Mouse (Mus musculus) erythroblast, embryonic 14.5 days (primary cell): ENCODE measurements around the gene Tet2. TPM values are rescaled to one million over a fixed set of nuclear protein-coding genes. Genes with fewer than 3 reads are reported as not detected.
"Not testable (repeated sequence)": the region's sequence is repeated elsewhere in the genome, so short reads cannot be mapped to it uniquely, and the experiment has no call there.

ENCODE experiments used
- H3K27me3 ChIP-seq: 2 replicates; pipeline ENCODE4 v1.6.1; 2012; ENCODE audit warnings: inconsistent platforms; ENCODE audit not compliant: control insufficient read depth
- H3K36me3 ChIP-seq: 2 replicates; pipeline ENCODE4 v1.6.1; 2012; ENCODE audit warnings: mild to moderate bottlenecking, inconsistent platforms; ENCODE audit not compliant: control insufficient read depth
- H3K4me1 ChIP-seq: 2 replicates; pipeline ENCODE4 v1.6.1; 2012; ENCODE audit warnings: inconsistent platforms; ENCODE audit not compliant: control insufficient read depth
- H3K4me3 ChIP-seq: replicated peaks from 2 replicates; pipeline ENCODE3; 2012; ENCODE audit warnings: moderate library complexity, mild to moderate bottlenecking, inconsistent platforms
- H3K9me3 ChIP-seq: 2 replicates; pipeline ENCODE4 v1.6.1; 2012; ENCODE audit warnings: low read length, inconsistent platforms, mixed read lengths; ENCODE audit not compliant: control insufficient read depth
- GATA1 ChIP-seq: IDR thresholded peaks from 2 replicates; pipeline ENCODE4 v1.6.1; 2012; ENCODE audit warnings: low read length, inconsistent platforms, mixed read lengths
- TAL1 ChIP-seq: IDR thresholded peaks from 3 replicates; pipeline ENCODE4 v1.6.1; 2012; ENCODE audit warnings: low read length, inconsistent platforms, mixed read lengths
- polyA plus RNA-seq: library from polyadenylated mRNA; stranded (reverse); fragments of >175 nt; gene quantifications from 2 replicates; pipeline ENCODE4 v1.2.3, GENCODE M21; 2012

The Tet2 gene
- polyA plus RNA-seq, 1 experiment = 0.05 TPM

GRCm38 (mm10) chr3:133541000-133541399 lies 3.9 kb downstream of the Tet2 start:
- H3K4me1 ChIP-seq = peaks cover 13% of the 10 kb centered on the region
- no peaks in the 10 kb centered on the region for H3K9me3 ChIP-seq
- H3K4me3 ChIP-seq = no peak overlapping the region
- H3K27me3 ChIP-seq = peaks cover 15% of the 10 kb centered on the region
- no peaks in the 10 kb centered on the region; the same call in 1 of the 2 replicates for H3K36me3 ChIP-seq
- TF ChIP-seq TAL1 = no peak
- no peak for TF ChIP-seq GATA1

GRCm38 (mm10) chr3:133539991-133540390 lies 4.9 kb downstream of the Tet2 start:
- H3K4me3 ChIP-seq = no peak overlapping the region
- peaks cover 10% of the 10 kb centered on the region for H3K27me3 ChIP-seq
- peaks cover 13% of the 10 kb centered on the region for H3K4me1 ChIP-seq
- H3K36me3 ChIP-seq = no peaks in the 10 kb centered on the region; the same call in 1 of the 2 replicates
- no peak for TF ChIP-seq GATA1
- no peak for TF ChIP-seq TAL1
- H3K9me3 ChIP-seq = no peaks in the 10 kb centered on the region

- not testable (repeated sequence) for H3K4me3 ChIP-seq, H3K36me3 ChIP-seq, H3K9me3 ChIP-seq, H3K4me1 ChIP-seq, H3K27me3 ChIP-seq
Observed at GRCm38 (mm10) chr3:133538499-133538898, 6.4 kb downstream of the Tet2 start.

GRCm38 (mm10) chr3:133535644-133536043 lies 9.3 kb downstream of the Tet2 start:
- no peak overlapping the region for H3K4me3 ChIP-seq

GRCm38 (mm10) chr3:133534066-133534465 lies 10.9 kb downstream of the Tet2 start:
- Histone ChIP-seq H3K4me3 (no peak overlapping the region), H3K4me1 (no peaks in the 10 kb centered on the region), H3K27me3 (no peaks in the 10 kb centered on the region), H3K36me3 (no peaks in the 10 kb centered on the region; the same call in 1 of the 2 replicates), H3K9me3 (no peaks in the 10 kb centered on the region)
- TF ChIP-seq TAL1 (no peak), GATA1 (no peak)

More at GRCm38 (mm10) chr3:133535644-133536043, 9.3 kb downstream of the Tet2 start:
- Histone ChIP-seq H3K27me3 (no peaks in the 10 kb centered on the region), H3K9me3 (no peaks in the 10 kb centered on the region), H3K4me1 (no peaks in the 10 kb centered on the region), H3K36me3 (no peaks in the 10 kb centered on the region; the same call in 1 of the 2 replicates)
- no peak for TF ChIP-seq GATA1
- TF ChIP-seq TAL1 = no peak

- no peaks in the 10 kb centered on the region for H3K9me3 ChIP-seq
- no peaks in the 10 kb centered on the region; the same call in 1 of the 2 replicates for H3K36me3 ChIP-seq
- H3K4me1 ChIP-seq = no peaks in the 10 kb centered on the region
- H3K4me3 ChIP-seq = no peak overlapping the region
- no peak for TF ChIP-seq GATA1
- TF ChIP-seq TAL1 = no peak
- H3K27me3 ChIP-seq = no peaks in the 10 kb centered on the region
Observed at GRCm38 (mm10) chr3:133533272-133533995, 11.5 kb downstream of the Tet2 start.

- TF ChIP-seq TAL1 (no peak), GATA1 (no peak)
- Histone ChIP-seq H3K4me3 (no peak overlapping the region), H3K36me3 (no peaks in the 10 kb centered on the region; the same call in 1 of the 2 replicates), H3K9me3 (no peaks in the 10 kb centered on the region), H3K4me1 (no peaks in the 10 kb centered on the region), H3K27me3 (no peaks in the 10 kb centered on the region)
Observed at GRCm38 (mm10) chr3:133532806-133533205, 12.1 kb downstream of the Tet2 start.

GRCm38 (mm10) chr3:133532252-133532651 lies 12.7 kb downstream of the Tet2 start:
- TF ChIP-seq GATA1 = no peak
- no peak for TF ChIP-seq TAL1
- Histone ChIP-seq H3K4me1 (no peaks in the 10 kb centered on the region), H3K27me3 (no peaks in the 10 kb centered on the region), H3K4me3 (no peak overlapping the region), H3K9me3 (no peaks in the 10 kb centered on the region), H3K36me3 (no peaks in the 10 kb centered on the region)

GRCm38 (mm10) chr3:133531101-133531500 lies 13.8 kb downstream of the Tet2 start:
- no peak overlapping the region for H3K4me3 ChIP-seq
- no peak for TF ChIP-seq GATA1
- no peak for TF ChIP-seq TAL1
- no peaks in the 10 kb centered on the region for H3K9me3 ChIP-seq
- H3K27me3 ChIP-seq = no peaks in the 10 kb centered on the region
- no peaks in the 10 kb centered on the region for H3K4me1 ChIP-seq
- H3K36me3 ChIP-seq = no peaks in the 10 kb centered on the region

GRCm38 (mm10) chr3:133530664-133531063 lies 14.3 kb downstream of the Tet2 start:
- Histone ChIP-seq H3K36me3 (no peaks in the 10 kb centered on the region), H3K4me1 (no peaks in the 10 kb centered on the region), H3K27me3 (no peaks in the 10 kb centered on the region), H3K9me3 (no peaks in the 10 kb centered on the region), H3K4me3 (no peak overlapping the region)
- TF ChIP-seq TAL1 = no peak
- no peak for TF ChIP-seq GATA1
